Mouse (Mus musculus) effector memory CD4-positive, alpha-beta T cell, adult 5 months (primary cell): ENCODE measurements around the gene Nt5c1b. TPM values are rescaled to one million over a fixed set of nuclear protein-coding genes. Genes with fewer than 3 reads are reported as not detected.

ENCODE experiments used
- polyA plus RNA-seq: library from polyadenylated mRNA; unstranded; fragments of 100-300 nt; shearing (Covaris generic); gene quantifications from one replicate; pipeline ENCODE4 v1.2.1, GENCODE M21; 2017

Nt5c1b gene
- not detected for polyA plus RNA-seq

DNA sequence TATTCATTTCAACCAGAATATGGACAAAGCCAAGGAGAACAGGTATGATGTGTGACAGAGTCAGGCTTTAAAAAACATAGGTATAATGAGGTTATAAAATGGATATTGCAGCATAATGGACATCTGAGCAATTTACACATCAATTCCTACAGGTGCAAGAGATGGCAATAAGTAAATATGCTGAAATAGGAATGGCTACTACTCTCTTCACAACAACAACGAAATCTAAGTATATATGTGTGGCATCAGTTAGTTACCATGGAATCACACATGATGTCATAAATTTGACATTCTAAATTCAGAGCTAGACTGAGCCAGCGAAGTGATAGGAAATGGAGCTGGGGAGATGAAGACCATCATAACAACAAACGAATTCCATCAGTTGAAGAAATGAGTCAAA lies at the start of gene Nt5c1b:
Nt5c1b (plus strand) TSS at position 301 of the 400 bp plus-strand sequence.

DNA sequence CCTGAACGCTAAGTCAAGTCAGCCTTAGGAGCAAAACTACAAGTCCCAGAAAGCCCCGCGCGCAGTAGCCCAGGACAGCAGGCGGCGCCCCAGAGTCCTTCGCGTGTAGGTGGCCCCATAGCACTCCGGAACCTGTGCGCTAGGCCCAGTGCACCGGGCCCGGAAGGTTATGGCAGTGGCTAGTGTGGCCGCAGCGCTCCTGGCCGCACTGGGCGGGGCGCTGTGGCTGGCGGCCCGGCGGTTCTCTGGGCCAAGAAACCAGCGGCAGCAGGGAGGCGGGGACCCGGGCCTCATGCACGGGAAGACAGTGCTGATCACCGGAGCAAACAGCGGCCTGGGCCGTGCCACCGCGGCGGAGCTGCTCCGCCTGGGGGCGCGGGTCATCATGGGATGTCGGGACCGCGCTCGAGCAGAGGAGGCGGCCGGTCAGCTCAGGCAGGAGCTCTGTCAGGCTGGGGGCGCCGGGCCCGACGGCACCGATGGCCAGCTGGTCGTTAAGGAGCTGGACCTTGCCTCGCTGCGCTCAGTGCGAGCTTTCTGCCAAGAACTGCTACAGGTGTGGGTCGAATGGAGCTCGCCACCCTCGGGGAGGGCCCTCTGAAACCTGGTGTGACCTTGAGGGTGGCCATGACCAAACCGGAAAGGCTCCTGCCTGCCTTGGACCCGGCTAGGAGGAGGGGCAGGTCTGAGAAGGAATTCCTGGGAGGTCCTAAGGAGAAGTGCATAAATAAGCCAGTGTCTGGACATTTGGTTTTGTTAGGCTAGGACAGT lies 21.1 kb downstream of the Nt5c1b start, which contains the start of gene Rdh14:
Rdh14 (plus strand) TSS at position 102 of the 771 bp plus-strand sequence.

Other genes starting within 250 kb of the Nt5c1b start
- gene Rdh14, start 20.8 kb downstream of the Nt5c1b start, polyA plus RNA-seq, result 17.9 TPM